Mouse (Mus musculus) midbrain, embryonic 10.5 days (tissue): ENCODE results near the gene Mrgprf. TPM values are rescaled to one million over a fixed set of nuclear protein-coding genes. Genes with fewer than 3 reads are reported as not detected.

Experiments used
- DNase-seq: peaks from one replicate; pipeline ENCODE4 v3.0.0-alpha.2; 2017; ENCODE audit warnings: low spot score
- H3K27ac ChIP-seq: fragments of 300-500 bp; sonication (generic); replicated peaks from 2 replicates; pipeline ENCODE4 v1.5.1; 2016; ENCODE audit warnings: mild to moderate bottlenecking
- H3K27me3 ChIP-seq: fragments of 300-500 bp; sonication (generic); 2 replicates; pipeline ENCODE4 v1.6.1; 2016; ENCODE audit warnings: low read depth, mild to moderate bottlenecking; ENCODE audit not compliant: poor library complexity, severe bottlenecking
- H3K36me3 ChIP-seq: fragments of 300-500 bp; sonication (generic); 2 replicates; pipeline ENCODE4 v1.6.1; 2016; ENCODE audit warnings: mild to moderate bottlenecking, moderate library complexity
- H3K4me1 ChIP-seq: fragments of 300-500 bp; sonication (generic); 2 replicates; pipeline ENCODE4 v1.6.1; 2016
- H3K4me3 ChIP-seq: fragments of 300-500 bp; sonication (generic); 2 replicates; pipeline ENCODE4 v1.5.1; 2016; ENCODE audit warnings: mild to moderate bottlenecking, moderate library complexity
- H3K9me3 ChIP-seq: fragments of 300-500 bp; sonication (generic); replicated peaks from 2 replicates; pipeline ENCODE4 v1.6.1; 2016; ENCODE audit warnings: mild to moderate bottlenecking
- WGBS: fragments of 180-500 bp; shearing (Covaris S2); methylation state at CpG from one replicate; pipeline ENCODE4 v1.1.7; 2016; 5-methylcytosine and 5-hydroxymethylcytosine counted together
- polyA plus RNA-seq: library from polyadenylated mRNA; unstranded; fragments of >200 nt; fragmentation: Nextera tagmentation; extraction: Ambion mirVana; gene quantifications from 2 replicates; pipeline ENCODE4 v1.2.1, GENCODE M21; 2016

Gene Mrgprf
- polyA plus RNA-seq, 1 experiment from 2014 or later: 0.37 TPM

DNA sequence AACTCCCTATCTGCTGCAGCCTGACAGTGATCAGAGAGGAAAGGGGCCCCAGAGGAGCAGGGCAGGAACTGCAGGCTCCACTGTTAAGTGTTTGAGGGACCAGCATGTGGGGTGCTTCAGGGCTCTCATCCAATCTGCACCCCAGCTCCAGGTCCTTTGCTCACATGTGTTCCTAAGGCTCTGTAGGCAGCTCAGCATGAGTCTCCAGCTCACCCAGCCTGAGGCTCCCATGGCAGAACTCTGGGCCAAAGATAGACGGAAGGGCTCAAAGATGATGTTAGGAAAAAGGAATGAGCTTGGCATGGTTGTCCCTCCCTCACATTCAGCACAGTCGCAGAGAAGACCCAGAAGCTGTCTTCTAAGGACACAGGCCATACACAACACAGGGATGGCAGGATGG lies 30.0 kb downstream of the Mrgprf start:
- Histone ChIP-seq H3K4me1 (peaks cover 21% of the 10 kb centered on the region), H3K27me3 (no peaks in the 10 kb centered on the region), H3K36me3 (no peaks in the 10 kb centered on the region), H3K4me3 (no peak overlapping the region), H3K9me3 (no peaks in the 10 kb centered on the region), H3K27ac (no peak overlapping the region)
- DNase-seq: no peak
- 85% methylated on average over 2 of the region's 2 CpGs for WGBS

DNA sequence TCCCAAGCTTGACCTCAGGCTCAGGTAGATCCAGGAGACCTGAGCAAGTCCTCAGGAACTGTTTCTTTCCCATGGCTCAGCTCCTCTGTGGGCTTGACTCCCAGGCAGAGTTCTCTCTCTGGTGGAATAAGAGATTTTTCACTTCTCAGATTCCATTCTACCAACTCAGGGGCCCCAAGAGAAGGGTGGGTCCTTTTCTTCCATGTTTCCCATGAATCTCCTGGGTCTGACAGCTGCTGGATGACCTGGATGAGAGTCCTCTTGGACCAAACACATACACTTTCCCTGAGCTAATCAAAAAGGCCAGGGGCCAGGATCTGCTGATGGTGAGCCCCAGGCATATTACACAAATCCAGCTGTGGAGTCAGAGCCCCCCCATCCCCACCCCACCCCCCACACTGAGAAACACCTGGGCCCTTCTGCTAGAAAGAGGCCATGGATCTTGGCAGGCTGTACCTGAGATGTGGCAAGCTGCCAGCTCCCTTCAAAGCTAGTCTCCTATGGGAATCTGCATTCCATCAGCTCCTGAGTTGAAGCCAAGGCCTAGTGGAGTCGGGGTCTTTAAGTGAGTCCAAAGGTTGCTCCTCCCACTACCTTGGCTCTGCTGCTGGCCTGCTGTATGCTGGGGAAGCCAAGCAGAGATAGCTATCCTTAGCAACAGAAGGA lies 31.9 kb downstream of the Mrgprf start:
- H3K4me1 ChIP-seq: peaks cover 16% of the 10 kb centered on the region
- no peaks in the 10 kb centered on the region for H3K27me3 ChIP-seq
- no peaks in the 10 kb centered on the region for H3K9me3 ChIP-seq
- DNase-seq: no peak
- no peaks in the 10 kb centered on the region for H3K36me3 ChIP-seq
- no peak overlapping the region for H3K4me3 ChIP-seq
- 75% methylated on average over 1 of the region's 1 CpGs for WGBS
- no peak overlapping the region for H3K27ac ChIP-seq

- H3K36me3 ChIP-seq: no peaks in the 10 kb centered on the region
- H3K9me3 ChIP-seq: no peaks in the 10 kb centered on the region
- H3K4me3 ChIP-seq: no peak overlapping the region
- 90% methylated on average over 6 of the region's 6 CpGs for WGBS
- H3K27ac ChIP-seq: no peak overlapping the region
- no peak for DNase-seq
- no peaks in the 10 kb centered on the region for H3K27me3 ChIP-seq
- peaks cover 9% of the 10 kb centered on the region for H3K4me1 ChIP-seq
These were observed 33.3 kb downstream of the Mrgprf start for GRCm38 (mm10) chr7:145333936-145334335.

DNA sequence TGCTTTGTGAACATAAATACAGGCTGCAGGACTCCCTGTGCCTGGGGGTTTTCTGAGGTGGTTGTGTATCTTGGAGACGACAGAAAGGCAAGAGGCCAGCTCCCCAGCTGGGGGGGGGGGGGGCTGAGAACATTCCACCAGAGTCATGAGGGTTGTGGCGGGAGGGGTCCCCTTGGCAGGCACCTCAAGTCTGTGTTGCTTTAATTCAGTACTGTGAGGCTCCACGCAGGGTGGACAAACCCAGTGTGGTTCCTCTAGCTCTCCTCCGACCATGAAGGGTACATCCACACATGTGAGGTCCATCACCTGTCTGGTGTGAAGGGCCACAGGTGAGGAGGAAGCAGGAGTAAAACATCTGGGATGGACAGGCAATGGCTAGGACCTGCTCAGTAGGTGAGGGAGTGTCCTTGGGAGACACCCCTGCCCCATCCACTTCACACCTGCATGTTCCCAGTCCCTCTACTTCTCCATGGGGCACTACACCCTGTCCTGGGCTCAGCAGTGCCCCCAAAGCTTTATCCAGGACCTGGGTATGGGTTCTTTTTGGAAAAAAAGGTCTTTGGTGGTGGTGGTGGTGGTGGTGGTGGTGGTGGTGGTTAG lies 33.9 kb downstream of the Mrgprf start:
- peaks cover 4% of the 10 kb centered on the region for H3K4me1 ChIP-seq
- WGBS: 70% methylated on average over 4 of the region's 4 CpGs
- no peak for DNase-seq
- H3K27me3 ChIP-seq: no peaks in the 10 kb centered on the region
- no peak overlapping the region for H3K27ac ChIP-seq
- H3K36me3 ChIP-seq: no peaks in the 10 kb centered on the region
- no peak overlapping the region for H3K4me3 ChIP-seq
- H3K9me3 ChIP-seq: no peaks in the 10 kb centered on the region

DNA sequence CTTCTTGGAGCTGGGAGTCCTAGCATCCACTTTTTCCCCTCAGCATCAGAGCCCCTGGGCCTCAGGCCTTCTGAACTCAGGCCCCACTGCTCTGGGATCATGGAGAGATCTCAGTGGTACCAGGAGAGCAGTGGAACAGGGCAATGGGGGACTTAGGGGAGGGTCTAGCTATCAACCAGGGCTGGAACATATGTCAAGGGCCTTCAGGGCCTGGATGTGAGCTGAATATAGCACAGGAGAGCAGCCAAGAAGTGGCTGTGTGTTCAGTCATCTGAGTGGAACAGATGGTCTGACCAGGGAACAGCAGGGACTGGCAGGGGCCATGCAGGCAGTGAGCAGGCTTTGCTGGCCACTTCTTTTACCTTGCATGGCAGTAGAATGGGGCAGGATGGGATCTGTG lies 34.6 kb downstream of the Mrgprf start:
- Histone ChIP-seq H3K36me3 (no peaks in the 10 kb centered on the region), H3K27ac (no peak overlapping the region), H3K9me3 (no peaks in the 10 kb centered on the region), H3K4me3 (no peak overlapping the region), H3K4me1 (no peaks in the 10 kb centered on the region), H3K27me3 (no peaks in the 10 kb centered on the region)
- no peak for DNase-seq

GRCm38 (mm10) chr7:145335616-145336332 lies 35.1 kb downstream of the Mrgprf start:
- Histone ChIP-seq H3K27me3 (no peaks in the 10 kb centered on the region), H3K9me3 (no peaks in the 10 kb centered on the region), H3K4me1 (no peaks in the 10 kb centered on the region), H3K36me3 (no peaks in the 10 kb centered on the region), H3K4me3 (no peak overlapping the region), H3K27ac (no peak overlapping the region)
- DNase-seq: no peak
- WGBS: 85% methylated on average over 3 of the region's 3 CpGs

GRCm38 (mm10) chr7:145337889-145338288 lies 37.3 kb downstream of the Mrgprf start:
- 85% methylated on average over 2 of the region's 2 CpGs for WGBS
- Histone ChIP-seq H3K27me3 (no peaks in the 10 kb centered on the region), H3K4me1 (no peaks in the 10 kb centered on the region)

DNA sequence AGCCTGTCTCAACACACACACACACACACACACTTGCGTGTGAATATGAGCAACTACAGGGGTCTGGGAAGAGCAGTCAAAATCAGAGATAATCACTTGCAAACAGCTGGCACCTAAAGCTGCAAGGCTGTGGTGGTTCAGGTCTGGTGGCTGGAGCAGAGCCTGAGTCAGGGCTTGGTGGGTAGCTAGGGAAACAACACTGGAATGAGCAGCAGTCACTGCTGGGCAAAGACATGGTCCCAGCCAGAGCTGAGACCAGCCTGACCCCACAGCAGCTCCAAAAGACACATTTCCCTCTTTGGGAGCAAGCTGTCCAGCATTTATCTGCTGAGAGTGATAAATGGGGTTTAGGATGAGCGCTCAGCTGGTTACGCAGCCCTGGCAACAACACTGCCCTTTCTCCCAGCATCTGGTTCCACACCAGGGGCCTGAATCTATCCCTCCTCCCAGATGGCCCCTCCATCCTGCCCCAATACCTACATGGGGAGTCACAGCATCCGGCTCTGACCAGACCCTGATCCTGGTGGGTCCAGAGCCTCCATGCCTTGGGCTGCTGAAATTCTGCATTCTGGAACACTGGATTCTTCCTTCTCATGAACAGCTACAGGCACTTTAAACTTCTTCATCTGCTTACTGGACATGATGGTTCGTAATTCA lies 39.7 kb downstream of the Mrgprf start:
- Histone ChIP-seq H3K27me3 (no peaks in the 10 kb centered on the region), H3K9me3 (no peaks in the 10 kb centered on the region), H3K4me3 (no peak overlapping the region), H3K36me3 (no peaks in the 10 kb centered on the region), H3K4me1 (no peaks in the 10 kb centered on the region), H3K27ac (no peak overlapping the region)
- DNase-seq: no peak
- 88% methylated on average over 5 of the region's 5 CpGs for WGBS

More at GRCm38 (mm10) chr7:145337889-145338288, 37.3 kb downstream of the Mrgprf start:
- Histone ChIP-seq H3K27ac (no peak overlapping the region), H3K4me3 (no peak overlapping the region), H3K9me3 (no peaks in the 10 kb centered on the region), H3K36me3 (no peaks in the 10 kb centered on the region)
- DNase-seq: no peak

Other genes with a start within 250 kb of the Mrgprf start
- 0.57 TPM in 1 of 2 replicates, not detected in the other for gene 1810010D01Rik, start 92.7 kb upstream of the Mrgprf start, polyA plus RNA-seq
- 5.4 and 6.8 TPM in 2 replicates for gene Tpcn2, start 16.8 kb upstream of the Mrgprf start, polyA plus RNA-seq
- not detected in 2 replicates for gene Mrgprd, start 14.0 kb downstream of the Mrgprf start, polyA plus RNA-seq